Mouse (Mus musculus): ENCODE results near the gene Kcnip4. TPM values are rescaled to one million over a fixed set of nuclear protein-coding genes. Genes with fewer than 3 reads are reported as not detected.

Gene Kcnip4
- total RNA-seq, 1 experiment = 0.09 TPM

DNA sequence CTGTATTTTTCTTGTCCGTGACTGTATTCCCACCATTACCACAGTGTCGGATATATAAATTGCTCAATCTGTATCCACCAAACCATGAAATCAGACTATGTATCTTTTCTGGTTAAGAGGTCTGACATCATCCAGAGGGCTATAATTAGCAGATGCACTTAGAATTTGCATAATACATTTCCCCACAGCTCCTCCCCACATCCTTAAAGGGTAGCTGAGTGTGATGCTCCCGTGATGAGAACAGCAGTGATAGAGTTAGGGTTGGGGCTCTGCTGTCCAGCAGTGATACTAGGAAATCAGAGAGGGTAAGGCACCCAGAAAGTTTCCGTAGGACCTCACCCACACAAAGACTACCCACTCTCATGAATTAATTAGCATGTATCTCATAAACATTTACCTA lies 1006.7 kb downstream of the Kcnip4 start:
- Histone ChIP-seq H3K4me3 (ENCODE audit: insufficient read depth in 1 of 2, low read depth in 1 of 2, low read length in 2 of 2, poor library complexity in 1 of 2, severe bottlenecking in 1 of 2) (no peak overlapping the region), H3K27ac (ENCODE audit: insufficient read depth, low read depth, low read length, poor library complexity, severe bottlenecking) (no peak overlapping the region), H3K4me1 (ENCODE audit: control insufficient read depth in 2 of 2, insufficient read depth in 2 of 2, low read length in 2 of 2, poor library complexity in 1 of 2) (no peaks in the 10 kb centered on the region), H3K9me3 (ENCODE audit: control insufficient read depth, insufficient read depth, low read depth, low read length) (no peaks in the 10 kb centered on the region), H3K9ac (ENCODE audit: insufficient read depth, low read depth, low read length, poor library complexity, severe bottlenecking) (no peak overlapping the region), H3K36me3 (ENCODE audit: control insufficient read depth, insufficient read depth, low read length, poor library complexity, severe bottlenecking) (no peaks in the 10 kb centered on the region)
- in situ Hi-C loops (cut with MboI; ENCODE audit: low sequenced_read_pairs in 2 of 2, unreplicated experiment in 2 of 2) = no loop called here
- TF ChIP-seq MAFK (IDR thresholded peaks at IDR 0.05; ENCODE audit: insufficient read depth, low read depth, low read length) = no peak
- no peak for TF ChIP-seq ZNF384 (IDR thresholded peaks at IDR 0.05; ENCODE audit: low read depth, low read length)
- no peak for TF ChIP-seq HCFC1 (IDR thresholded peaks at IDR 0.05; ENCODE audit: borderline replicate concordance, insufficient read depth, low read length)
- no peak for TF ChIP-seq CHD2 (IDR thresholded peaks at IDR 0.05; ENCODE audit: low read depth, low read length)
- no peak for TF ChIP-seq ZC3H11A (IDR thresholded peaks at IDR 0.05; ENCODE audit: borderline replicate concordance, low read depth, low read length)
- no peak for DNase-seq (ENCODE audit: low read depth, low spot score)

DNA sequence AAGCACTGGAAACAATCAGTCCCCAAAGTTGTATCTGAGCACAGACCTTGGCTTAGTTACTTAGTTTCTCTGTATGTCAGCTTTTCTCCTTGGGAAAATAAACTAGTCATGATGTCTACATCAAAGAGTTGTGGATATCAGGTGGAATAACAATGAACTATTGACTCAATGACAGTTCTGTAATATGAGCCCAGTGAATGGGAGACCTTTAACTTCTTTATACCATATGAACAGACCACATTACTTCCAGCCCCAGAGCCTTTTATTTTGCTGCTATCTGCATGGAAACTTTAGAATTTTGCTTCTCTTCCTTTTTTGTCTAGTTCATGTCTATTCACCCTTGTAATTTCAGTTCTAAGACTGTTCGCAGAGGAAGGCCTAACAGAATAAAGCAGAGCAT lies 1011.4 kb downstream of the Kcnip4 start:
- H3K9ac ChIP-seq (ENCODE audit: insufficient read depth, low read depth, low read length, poor library complexity, severe bottlenecking) = no peak overlapping the region
- no peaks in the 10 kb centered on the region for H3K9me3 ChIP-seq (ENCODE audit: control insufficient read depth, insufficient read depth, low read depth, low read length)
- no peak overlapping the region for H3K4me3 ChIP-seq (ENCODE audit: insufficient read depth in 1 of 2, low read depth in 1 of 2, low read length in 2 of 2, poor library complexity in 1 of 2, severe bottlenecking in 1 of 2)
- no peak for DNase-seq (ENCODE audit: low read depth, low spot score)
- in situ Hi-C loops (cut with MboI; ENCODE audit: low sequenced_read_pairs in 2 of 2, unreplicated experiment in 2 of 2) = no loop called here
- H3K36me3 ChIP-seq (ENCODE audit: control insufficient read depth, insufficient read depth, low read length, poor library complexity, severe bottlenecking) = no peaks in the 10 kb centered on the region
- no peak overlapping the region for H3K27ac ChIP-seq (ENCODE audit: insufficient read depth, low read depth, low read length, poor library complexity, severe bottlenecking)
- H3K4me1 ChIP-seq (ENCODE audit: control insufficient read depth in 2 of 2, insufficient read depth in 2 of 2, low read length in 2 of 2, poor library complexity in 1 of 2) = no peaks in the 10 kb centered on the region
- no peak for TF ChIP-seq ZNF384 (IDR thresholded peaks at IDR 0.05; ENCODE audit: low read depth, low read length)
- no peak for TF ChIP-seq CHD2 (IDR thresholded peaks at IDR 0.05; ENCODE audit: low read depth, low read length)
- TF ChIP-seq MAFK (IDR thresholded peaks at IDR 0.05; ENCODE audit: insufficient read depth, low read depth, low read length) = no peak
- no peak for TF ChIP-seq HCFC1 (IDR thresholded peaks at IDR 0.05; ENCODE audit: borderline replicate concordance, insufficient read depth, low read length)
- no peak for TF ChIP-seq ZC3H11A (IDR thresholded peaks at IDR 0.05; ENCODE audit: borderline replicate concordance, low read depth, low read length)

GRCm38 (mm10) chr5:48511357-48511756 lies 1013.4 kb downstream of the Kcnip4 start:
- TF ChIP-seq MAFK (IDR thresholded peaks at IDR 0.05; ENCODE audit: insufficient read depth, low read depth, low read length) (no peak), ZC3H11A (IDR thresholded peaks at IDR 0.05; ENCODE audit: borderline replicate concordance, low read depth, low read length) (no peak), CHD2 (IDR thresholded peaks at IDR 0.05; ENCODE audit: low read depth, low read length) (no peak), HCFC1 (IDR thresholded peaks at IDR 0.05; ENCODE audit: borderline replicate concordance, insufficient read depth, low read length) (no peak), ZNF384 (IDR thresholded peaks at IDR 0.05; ENCODE audit: low read depth, low read length) (no peak)
- in situ Hi-C loops (cut with MboI; ENCODE audit: low sequenced_read_pairs in 2 of 2, unreplicated experiment in 2 of 2) = no loop called here
- H3K36me3 ChIP-seq (ENCODE audit: control insufficient read depth, insufficient read depth, low read length, poor library complexity, severe bottlenecking) = no peaks in the 10 kb centered on the region
- no peak overlapping the region for H3K9ac ChIP-seq (ENCODE audit: insufficient read depth, low read depth, low read length, poor library complexity, severe bottlenecking)
- no peaks in the 10 kb centered on the region for H3K4me1 ChIP-seq (ENCODE audit: control insufficient read depth in 2 of 2, insufficient read depth in 2 of 2, low read length in 2 of 2, poor library complexity in 1 of 2)
- H3K4me3 ChIP-seq (ENCODE audit: insufficient read depth in 1 of 2, low read depth in 1 of 2, low read length in 2 of 2, poor library complexity in 1 of 2, severe bottlenecking in 1 of 2) = no peak overlapping the region
- DNase-seq (ENCODE audit: low read depth, low spot score) = no peak
- no peaks in the 10 kb centered on the region for H3K9me3 ChIP-seq (ENCODE audit: control insufficient read depth, insufficient read depth, low read depth, low read length)
- no peak overlapping the region for H3K27ac ChIP-seq (ENCODE audit: insufficient read depth, low read depth, low read length, poor library complexity, severe bottlenecking)

DNA sequence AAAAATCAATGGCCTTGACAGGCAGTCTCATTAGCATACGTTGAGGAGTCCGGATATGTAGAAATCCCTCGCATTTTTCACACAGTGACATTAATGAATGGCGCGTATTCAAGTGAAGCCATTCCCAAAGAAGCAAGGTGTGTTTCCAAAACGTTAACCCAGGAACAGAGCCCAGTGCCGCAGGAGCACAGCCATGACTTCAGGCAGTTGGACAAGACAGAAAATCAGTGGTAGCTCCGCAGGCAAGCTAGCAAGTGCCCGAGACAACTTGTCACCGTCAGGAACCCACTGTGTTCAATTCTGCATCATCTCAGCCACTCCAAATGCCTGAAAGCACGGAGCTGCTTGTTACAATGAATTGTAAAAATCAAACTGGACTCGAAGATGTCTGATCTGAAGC lies 1014.5 kb downstream of the Kcnip4 start:
- Histone ChIP-seq H3K27ac (ENCODE audit: insufficient read depth, low read depth, low read length, poor library complexity, severe bottlenecking) (no peak overlapping the region), H3K4me3 (ENCODE audit: insufficient read depth in 1 of 2, low read depth in 1 of 2, low read length in 2 of 2, poor library complexity in 1 of 2, severe bottlenecking in 1 of 2) (no peak overlapping the region), H3K9me3 (ENCODE audit: control insufficient read depth, insufficient read depth, low read depth, low read length) (no peaks in the 10 kb centered on the region), H3K4me1 (ENCODE audit: control insufficient read depth in 2 of 2, insufficient read depth in 2 of 2, low read length in 2 of 2, poor library complexity in 1 of 2) (no peaks in the 10 kb centered on the region), H3K36me3 (ENCODE audit: control insufficient read depth, insufficient read depth, low read length, poor library complexity, severe bottlenecking) (no peaks in the 10 kb centered on the region), H3K9ac (ENCODE audit: insufficient read depth, low read depth, low read length, poor library complexity, severe bottlenecking) (no peak overlapping the region)
- no peak for DNase-seq (ENCODE audit: low read depth, low spot score)
- in situ Hi-C loops (cut with MboI; ENCODE audit: low sequenced_read_pairs in 2 of 2, unreplicated experiment in 2 of 2) = no loop called here
- TF ChIP-seq CHD2 (IDR thresholded peaks at IDR 0.05; ENCODE audit: low read depth, low read length) (no peak), ZC3H11A (IDR thresholded peaks at IDR 0.05; ENCODE audit: borderline replicate concordance, low read depth, low read length) (no peak), MAFK (IDR thresholded peaks at IDR 0.05; ENCODE audit: insufficient read depth, low read depth, low read length) (no peak), HCFC1 (IDR thresholded peaks at IDR 0.05; ENCODE audit: borderline replicate concordance, insufficient read depth, low read length) (no peak), ZNF384 (IDR thresholded peaks at IDR 0.05; ENCODE audit: low read depth, low read length) (no peak)

All from ES-E14 (cell line).